Mouse (Mus musculus) embryo, embryonic 10.5 days (tissue): Measurements from ENCODE around the gene Gm49354.
"Not testable (repeated sequence)": the region's sequence is repeated elsewhere in the genome, so short reads cannot be mapped to it uniquely, and the experiment has no call there.

Experiments
- DNase-seq: peaks from one replicate; pipeline ENCODE4 v3.0.0-alpha.2; 2015; ENCODE audit warnings: low spot score

The Gm49354 gene

DNA sequence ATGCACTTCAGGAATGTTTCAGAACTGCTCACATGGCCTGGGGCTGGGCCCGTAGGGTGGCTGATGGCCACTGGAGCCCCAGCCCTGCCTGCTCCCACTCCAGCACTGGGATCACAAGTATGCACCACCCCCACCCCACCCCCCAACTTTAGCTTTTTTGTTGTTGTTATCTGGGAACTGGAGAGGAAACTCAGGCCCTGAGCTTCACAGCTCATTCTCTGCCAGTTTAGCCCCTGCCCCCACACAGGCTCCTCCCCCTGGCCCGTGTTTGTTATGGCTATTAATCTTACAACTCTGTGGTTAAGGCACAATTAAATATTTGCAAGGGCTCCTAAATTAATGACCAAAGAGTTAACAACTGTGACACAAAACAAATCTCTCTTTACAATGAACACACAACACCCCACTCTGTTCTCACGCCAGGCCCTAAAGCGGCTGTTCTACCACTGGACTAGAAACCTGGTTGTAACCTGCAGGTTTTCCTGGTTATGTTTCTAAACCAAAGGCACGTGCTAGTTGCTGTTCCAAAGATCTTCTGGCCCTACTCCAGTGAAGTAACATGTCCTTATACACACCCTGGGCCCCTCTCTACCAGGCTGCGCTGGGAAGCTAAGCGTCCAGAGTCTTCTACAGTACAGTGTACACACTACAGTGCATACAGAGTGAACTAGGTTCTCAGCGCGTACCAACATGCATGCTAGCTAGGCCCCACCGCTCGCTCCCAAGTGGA is 15.1 kb downstream of the Gm49354 start:
- DNase-seq, result peak; percentile 4

DNA sequence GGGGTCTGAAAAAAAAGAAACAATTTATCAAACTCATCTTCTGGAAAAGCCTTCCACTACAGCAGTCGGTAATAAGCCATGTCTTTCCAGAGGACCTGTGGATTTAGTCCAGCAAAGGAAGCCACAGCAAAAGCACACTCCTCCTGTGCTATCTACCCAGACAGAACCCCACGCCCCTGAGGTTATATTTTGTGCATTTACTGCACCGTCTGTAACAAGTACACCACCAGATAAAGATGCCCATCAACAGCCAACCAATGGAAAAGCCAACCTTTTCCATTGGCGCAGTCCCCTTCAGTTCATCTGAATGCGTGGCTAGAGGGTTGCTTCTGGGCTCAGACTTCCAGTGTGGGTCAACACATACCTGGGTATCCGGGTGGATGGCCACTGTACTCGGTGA is 19.3 kb downstream of the Gm49354 start:
- no peak for DNase-seq

DNA sequence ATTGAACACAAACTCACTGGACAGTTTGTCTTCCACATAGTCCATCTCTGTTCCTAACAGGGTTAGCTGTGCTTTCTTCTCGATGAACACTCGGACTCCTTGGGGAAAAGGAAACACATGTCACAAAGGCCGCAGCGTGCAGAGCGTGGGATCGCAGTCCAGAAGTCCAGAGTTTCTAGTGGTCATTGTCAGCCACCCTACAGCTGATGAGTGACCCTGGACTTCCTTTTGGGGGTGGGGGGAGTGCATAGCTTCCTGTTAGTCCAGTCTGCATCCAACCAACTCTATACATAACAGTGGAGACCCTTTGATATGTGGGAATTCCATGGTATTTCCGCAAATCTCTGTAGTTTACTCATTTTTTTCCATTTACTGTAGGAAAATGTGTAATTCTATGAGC is 25.1 kb downstream of the Gm49354 start:
- no peak for DNase-seq

DNA sequence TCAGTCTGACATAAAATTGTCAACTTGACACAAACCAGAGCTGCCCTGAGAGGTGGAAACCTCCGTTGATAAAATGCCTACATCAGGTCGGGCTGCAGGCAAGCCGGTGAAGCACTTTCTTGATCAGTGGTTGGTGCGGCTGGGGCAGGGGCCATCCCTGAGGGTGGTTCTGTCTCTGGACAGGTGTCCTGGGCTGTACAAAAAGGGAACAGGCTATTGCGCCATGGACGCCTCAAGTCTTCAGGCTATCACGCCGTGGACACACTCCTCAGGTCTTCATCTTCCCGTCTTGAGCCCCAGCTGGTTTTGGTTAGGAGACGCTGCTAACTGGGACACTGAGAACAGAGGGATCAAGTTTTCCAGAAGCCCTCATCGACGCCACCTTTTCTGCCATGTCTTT is 31.7 kb downstream of the Gm49354 start:
- no peak for DNase-seq

DNA sequence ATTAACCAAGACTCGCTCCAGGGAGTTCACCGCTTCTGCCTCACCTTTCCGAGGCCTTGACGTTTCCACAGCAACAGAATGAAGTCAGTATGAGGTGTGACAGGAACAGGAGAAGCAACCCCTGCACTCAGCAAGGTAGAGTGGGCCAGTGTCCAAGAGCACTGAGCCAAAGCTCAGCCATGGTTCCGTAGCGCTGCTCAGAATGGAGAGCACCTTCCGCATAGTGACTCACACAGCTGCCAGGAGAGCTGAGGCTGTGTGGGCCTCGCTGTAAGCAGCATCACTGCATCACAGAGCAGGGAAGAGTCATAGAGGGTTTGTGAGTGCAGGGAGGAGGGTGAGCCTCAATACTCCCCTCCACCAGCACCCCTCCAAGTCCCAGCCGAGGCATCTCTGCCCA is 35.3 kb downstream of the Gm49354 start, which contains the start of gene 1700014D04Rik:
Gene 1700014D04Rik (minus strand): TSS at position 42 of the 400 bp plus-strand sequence.
- DNase-seq, result no peak

DNA sequence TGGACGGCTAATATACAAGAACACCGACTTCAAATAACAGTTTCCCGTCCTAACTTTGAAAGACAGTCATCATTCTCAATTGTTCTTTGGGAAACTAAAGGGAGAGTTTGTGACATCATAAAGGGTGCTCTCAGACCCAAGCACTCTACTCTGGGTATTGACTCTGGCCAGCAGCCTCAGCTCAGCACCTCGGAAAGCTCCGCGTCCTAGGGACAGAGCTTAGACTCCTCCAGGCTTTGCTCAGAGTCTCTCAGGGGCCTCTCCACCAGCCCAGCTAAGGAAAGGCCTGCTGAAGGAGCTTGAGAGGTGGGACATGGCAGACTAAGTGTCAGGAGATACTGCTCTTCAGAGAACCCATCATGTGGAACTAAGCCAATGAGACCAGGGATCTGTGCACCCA is 35.9 kb downstream of the Gm49354 start:
- DNase-seq, result no peak

DNA sequence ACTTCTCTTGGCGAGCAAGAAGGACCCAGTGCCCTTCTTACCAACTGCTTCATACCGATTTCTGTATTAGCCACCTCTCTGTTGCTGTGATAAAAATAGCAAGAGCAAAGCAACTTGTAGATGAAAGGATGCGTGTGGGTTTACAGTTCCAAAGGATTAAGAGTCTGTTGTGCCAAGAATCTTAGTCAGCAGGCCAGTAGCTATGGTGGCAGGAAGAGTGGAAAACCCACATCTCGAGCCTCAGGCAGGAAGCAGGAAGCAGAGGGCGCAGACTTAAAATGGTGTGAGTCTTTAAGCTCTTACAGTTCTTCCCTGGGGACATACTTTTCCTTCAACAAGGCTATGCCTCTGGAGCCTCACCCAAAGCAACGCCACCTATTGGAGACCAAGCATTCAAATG is 36.6 kb downstream of the Gm49354 start:
- no peak for DNase-seq

DNA sequence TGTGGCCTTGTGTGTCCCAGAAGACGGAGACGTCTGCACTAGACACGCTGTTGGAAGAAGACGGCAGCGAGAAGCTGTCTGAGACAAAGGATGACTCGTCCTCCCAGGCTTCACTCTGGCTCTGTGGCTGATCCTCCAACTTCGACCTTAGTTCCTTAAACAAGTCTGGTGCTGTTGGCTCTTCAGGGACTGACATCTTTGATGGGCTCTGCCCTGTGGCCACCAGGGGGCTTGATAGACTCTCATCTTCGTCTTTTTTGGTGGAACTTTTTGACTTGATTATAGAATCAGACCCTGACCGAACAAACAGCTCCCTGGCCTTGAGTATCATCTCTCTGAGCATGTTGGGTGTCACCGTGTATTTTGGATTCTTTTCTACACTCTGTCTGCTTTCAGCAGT is 40.3 kb downstream of the Gm49354 start:
- peak; percentile 13 for DNase-seq

DNA sequence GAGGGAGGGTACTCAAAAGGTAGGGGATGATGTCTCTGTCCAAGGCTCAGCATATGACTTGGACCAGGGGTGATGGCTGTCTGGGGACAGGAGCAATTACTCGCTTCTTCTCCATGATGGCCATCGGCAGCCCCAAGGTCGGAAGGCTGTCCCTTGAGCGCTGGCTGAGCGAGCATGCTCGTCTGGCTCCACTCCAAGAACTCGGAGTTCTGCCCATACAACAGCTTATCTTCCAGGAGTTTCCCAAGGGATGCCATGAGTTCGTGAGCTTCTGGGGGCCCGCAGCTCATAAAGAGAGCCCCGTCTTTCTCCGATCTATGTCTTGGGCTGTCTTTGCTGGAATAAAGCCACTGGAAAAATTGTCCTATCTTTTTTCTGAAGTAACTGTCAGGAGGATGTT is 40.9 kb downstream of the Gm49354 start:
- DNase-seq, result no peak

DNA sequence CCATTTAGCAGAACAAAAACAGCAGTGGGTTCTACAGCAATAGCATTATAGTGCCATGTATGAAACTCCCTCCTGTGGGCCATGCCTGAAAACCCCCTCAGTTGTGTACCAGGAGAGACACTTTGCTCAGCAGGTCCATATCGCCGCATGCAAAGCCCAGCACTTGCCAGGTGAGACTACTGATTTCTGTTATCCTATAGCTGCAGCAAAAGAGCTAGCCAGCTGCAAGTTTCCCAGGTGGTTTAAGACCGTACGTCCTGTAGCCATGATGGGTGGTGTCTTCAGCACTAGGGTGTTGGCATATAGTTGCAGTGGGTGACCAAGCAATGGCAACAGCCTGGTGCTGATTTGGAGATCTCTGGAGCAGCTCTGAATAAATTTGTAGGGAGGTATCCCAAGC is 42.6 kb downstream of the Gm49354 start:
- no peak for DNase-seq

DNA sequence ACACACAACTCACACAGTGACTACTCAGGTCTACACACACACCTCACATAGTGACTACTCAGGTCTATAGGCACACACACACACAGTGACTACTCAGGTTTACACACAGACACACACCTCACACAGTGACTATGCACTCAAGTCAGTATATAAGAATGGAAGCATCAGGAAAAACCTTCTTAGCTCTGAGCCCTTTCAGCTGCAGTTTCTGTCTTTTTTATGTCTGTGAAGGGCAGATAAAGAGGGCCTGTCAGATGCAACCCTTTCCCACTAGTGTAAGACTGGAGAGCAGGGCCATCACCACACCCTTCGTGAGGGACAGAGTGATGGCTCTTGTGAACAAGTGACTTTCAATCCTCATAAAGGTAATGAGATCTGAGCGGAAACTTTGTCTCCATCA is 43.6 kb downstream of the Gm49354 start:
- no peak for DNase-seq

DNA sequence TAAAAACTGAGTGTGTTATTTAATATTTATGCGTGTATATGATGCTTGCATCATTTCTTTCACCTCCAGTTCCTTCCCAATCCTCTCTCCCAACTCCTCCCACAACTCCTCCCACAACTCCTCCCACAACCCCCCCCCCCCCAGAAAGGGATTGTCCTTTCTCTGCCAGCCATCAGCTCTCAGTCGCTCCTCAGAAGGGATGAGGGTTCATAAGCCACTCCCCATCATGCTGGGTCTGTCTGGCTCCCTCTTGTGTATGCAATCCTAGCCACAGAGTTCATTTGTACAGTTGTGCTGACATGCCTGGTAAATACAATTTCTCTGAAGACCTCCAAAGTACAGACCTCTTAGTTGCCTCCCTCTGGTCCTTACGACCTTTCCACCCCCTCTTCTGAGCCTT is 46.9 kb downstream of the Gm49354 start:
- peak; percentile 43 for DNase-seq

DNA sequence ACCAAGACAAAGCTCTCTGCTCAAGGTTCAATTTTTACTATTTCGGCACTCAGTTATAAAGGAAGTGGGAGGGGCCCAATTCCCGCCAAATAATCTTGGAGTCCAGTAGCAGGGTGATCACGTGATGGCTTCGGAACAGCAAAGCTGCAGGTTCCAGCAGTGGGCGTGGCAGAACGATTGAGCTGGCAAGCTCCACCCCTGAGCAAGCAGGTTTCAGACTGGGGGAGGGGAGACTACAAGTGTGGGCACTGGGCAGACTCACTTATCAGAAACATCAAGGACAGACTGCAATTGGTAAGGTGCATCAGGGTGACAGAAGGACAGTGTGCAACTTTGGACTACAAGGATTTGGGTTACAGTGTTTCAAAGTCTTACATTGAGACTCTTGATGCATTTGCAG is 47.7 kb downstream of the Gm49354 start:
- DNase-seq, result not testable (repeated sequence)

DNA sequence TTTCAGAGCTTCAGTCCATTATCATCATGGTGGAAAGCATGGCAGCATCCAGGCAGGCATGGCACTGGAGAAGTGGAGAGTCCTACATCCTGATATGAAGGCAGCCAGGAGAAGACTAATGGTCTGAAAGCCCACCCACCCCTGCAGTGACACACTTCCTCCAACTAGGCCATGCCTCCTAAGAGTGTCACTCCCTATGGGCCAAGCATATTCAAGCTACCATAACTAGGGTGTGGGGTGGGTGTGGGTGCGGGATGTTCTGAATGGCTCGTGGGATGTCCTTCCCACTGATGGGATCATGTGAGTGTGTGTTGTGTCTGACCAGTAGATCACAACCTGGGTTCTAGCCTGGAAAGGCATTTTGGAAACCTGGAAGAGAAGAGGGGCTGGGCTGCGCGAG is 48.1 kb downstream of the Gm49354 start:
- no peak for DNase-seq

DNA sequence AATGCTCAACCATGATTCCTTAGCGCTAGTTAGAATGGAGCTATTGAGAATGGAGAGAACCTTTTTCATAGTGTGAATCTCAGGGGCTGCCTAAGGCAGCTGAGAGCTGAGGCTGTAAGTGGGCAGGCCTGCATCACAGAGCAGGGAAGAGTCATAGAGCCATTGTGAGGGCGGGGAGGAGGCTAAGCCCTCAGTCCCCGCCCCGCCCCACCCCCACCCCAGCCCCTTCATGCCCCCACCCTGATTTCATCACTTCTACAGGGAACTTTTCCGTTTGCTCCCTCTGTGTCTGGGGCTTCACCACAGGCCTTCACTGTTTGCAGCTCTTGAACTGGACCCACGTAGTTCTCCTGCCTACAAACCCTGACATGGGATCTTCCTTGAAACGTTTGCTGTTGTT is 50.4 kb downstream of the Gm49354 start, which contains the start of gene Spata31d1d:
Gene Spata31d1d (minus strand): TSS at position 101 of the 400 bp plus-strand sequence.
- DNase-seq, result no peak

DNA sequence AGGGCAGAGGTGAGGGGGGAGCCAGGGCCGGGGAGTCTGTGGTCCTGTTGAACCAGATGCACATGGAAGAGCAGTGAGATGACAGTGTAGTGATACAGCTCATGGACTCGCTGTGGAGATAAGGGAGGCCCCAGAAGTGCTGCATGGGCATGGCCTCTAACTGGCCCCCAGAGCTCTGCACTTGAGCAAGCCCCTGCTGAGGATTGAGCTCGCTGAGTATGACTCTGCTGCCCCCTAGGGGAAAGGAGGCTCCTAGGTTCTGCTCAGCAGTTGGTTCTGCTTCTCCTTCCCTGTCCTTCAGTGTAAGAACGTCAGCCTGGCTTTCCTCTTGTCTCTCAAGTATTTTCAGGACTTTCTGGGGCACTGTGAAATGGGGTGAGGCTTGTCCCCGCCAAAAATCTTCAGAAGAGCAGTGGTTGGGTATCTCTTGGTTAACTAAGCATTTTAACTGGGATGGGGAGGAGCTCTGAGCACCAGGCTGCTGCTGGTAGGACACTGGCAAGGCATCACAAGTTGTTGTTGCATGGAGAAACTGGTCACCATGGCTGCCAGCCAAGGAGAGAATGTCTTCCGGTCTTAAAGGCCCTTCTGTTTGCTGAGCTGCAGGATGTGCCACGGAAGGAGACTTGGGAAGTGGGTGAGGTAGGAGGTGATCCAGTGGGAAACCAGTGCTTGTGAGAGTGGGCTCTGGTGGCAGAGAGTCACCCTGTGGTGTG is 53.5 kb downstream of the Gm49354 start:
- peak; percentile 94 for DNase-seq

DNA sequence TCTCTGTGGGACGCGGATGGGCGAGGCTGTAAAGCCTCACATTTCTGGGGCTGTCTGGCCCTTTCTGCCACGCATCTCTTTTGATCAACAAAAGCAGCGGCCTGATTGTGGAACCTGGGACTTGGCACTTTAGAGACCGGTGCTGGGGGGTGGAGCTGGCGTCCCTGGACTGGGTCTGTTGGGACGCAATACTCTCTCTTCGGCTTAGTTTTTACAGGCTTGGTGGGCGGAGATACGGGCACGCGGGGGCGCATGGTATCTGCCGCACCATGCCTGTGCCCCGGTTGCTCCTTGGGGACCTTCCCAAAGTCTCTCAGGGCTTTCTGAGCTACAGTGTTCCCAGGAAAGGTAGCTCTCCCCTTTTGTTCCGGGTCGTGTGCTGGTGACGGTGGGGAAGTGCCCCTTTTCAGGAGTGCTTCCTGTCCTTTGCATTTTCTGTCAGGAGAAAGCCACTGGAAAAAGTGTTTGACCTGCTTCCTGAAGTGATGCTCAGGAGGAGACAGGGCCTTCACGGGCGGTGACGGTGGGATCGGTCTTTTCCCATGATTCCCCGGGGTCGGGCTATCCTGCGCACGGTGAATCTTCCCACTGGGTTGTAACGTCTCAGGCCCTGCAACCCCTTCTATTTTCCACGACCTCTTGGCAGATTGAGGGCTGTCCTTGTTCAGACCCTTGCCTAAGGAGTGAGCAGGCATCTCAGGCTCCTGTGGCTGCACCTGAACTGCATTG is 55.7 kb downstream of the Gm49354 start:
- no peak for DNase-seq

DNA sequence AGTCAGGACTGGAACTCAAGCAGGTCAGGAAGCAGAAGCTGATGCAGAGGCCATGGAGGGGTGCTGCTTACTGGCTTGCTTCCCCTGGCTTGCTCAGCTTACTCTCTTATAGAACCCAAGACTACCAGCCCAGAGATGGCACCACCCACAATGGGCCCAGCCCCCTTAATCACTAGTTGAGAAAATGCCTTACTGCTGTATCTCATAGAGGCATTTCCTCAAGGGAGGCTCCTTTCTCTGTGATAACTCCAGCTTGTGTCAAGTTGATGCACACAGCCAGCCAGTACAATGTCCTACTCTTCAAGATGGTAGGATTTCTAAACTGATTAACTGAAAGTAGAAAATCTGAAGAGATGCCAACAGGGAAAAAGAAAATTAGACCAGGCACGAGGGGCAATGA is 60.0 kb downstream of the Gm49354 start:
- DNase-seq, result not testable (repeated sequence)

DNA sequence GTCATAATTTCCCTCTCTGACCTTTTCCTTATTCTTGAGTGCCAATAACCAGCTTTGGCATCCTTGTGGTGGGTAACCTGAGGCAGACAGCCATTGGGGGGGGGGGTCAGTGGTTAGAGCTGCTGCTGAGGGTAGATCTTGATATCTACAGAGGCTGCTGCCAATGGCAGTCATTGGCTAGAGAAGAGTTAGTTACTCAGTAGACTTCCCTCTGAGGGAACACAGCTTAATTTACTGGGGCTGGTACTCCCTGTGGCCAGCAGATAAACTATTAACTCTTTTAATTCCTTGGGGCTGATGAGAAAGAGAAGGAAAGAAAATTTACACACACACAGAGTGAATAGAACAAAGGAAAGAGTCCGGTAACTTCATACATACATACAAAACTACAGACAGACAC is 62.6 kb downstream of the Gm49354 start:
- no peak for DNase-seq

DNA sequence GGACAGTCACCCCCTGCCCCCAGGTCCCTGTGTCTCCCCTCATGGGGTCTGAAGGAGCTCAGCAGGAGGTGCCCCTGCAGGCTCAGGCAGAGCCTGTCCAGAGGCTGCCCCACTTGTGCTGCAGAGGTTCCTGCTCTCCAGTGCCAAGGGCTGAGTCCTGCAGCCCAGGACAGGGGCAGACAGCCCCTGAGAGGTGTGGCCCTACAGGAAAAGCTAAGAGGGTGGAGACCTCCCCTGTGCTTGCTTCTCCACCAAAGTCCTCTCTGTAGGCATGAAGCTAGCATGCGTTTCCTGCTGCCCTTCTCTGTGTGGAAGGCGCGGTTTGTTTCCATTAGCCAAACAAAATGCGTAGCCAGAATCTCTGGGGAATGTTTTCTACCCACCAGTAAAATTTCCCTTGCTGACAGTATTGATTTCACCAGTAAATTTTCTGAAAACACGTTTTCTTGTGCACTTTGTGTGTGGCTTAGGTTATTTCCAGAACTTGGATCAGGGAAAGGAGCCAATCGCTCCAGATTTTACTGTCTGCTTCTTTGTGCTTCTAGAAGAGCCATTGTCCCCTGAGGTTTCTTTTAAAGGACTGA is 63.1 kb downstream of the Gm49354 start:
- not testable (repeated sequence) for DNase-seq

DNA sequence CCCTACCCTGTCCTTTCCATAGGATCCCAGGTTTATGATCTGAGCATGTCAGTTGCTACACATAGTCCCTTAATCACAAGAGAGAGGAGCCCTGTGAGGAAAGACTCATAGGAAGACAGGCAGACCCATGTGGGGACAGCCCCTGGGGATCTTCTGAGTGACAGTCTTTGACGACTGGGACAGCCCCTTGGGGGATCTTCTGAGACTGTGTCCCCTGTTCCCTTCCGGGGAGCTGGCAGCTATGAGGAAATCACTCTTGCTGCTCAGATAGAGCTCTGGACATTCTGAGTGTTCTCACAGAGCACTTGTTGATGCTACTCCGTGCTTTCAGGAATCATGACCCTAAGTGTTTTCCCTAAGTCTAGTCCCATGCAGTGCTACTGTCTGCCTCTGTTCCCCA is 68.3 kb downstream of the Gm49354 start:
- DNase-seq, result no peak

DNA sequence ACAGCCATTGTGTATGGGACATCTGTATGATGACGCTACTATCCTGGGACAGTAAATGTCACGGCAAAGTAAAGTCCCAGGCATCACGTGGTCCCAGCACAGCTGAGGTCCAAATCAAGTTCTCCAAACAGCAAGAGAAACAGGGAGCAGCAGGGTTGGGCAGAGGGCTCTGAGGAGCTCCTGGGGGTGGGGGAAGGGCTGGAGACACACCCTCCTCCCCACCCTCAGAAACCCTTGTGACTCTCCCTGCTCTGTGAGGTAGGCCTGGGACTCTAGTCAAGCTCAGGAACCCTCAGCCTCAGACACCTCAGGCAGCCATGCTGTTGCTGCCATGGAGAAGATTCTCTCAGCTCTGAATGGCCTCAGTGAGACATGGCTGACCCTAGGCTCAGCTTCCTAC is 70.1 kb downstream of the Gm49354 start, which contains the start of gene Spata31d1b:
Gene Spata31d1b (plus strand): TSS at position 301 of the 400 bp plus-strand sequence.
- DNase-seq, result not testable (repeated sequence)
